Mouse (Mus musculus) stomach, postnatal 0 days (tissue): ENCODE data around the gene Mylk2.

Source experiments
- CTCF ChIP-seq: IDR thresholded peaks from 2 replicates; pipeline ENCODE4 v1.5.1; 2016; ENCODE audit warnings: antibody characterized with exemption, low read depth, mild to moderate bottlenecking, moderate library complexity
- EP300 ChIP-seq: optimal IDR thresholded peaks from 2 replicates; pipeline ENCODE3; 2016; ENCODE audit warnings: antibody characterized with exemption

- no peak for TF ChIP-seq CTCF
- no peak for TF ChIP-seq EP300
Observed at GRCm38 (mm10) chr2:152863346-152863745, 47.8 kb upstream of the Mylk2 start.
